Mouse (Mus musculus) embryonic fibroblast, embryonic 13.5 days (primary cell): ENCODE results near the gene Rap1b. TPM values are rescaled to one million over a fixed set of nuclear protein-coding genes. Genes with fewer than 3 reads are reported as not detected.

Experiments
- H3K27ac ChIP-seq: 2 replicates; pipeline ENCODE4 v1.5.1; 2012; ENCODE audit warnings: low read length, control low read depth, inconsistent platforms; ENCODE audit not compliant: insufficient read depth
- H3K4me1 ChIP-seq: 2 replicates; pipeline ENCODE4 v1.6.1; 2011; ENCODE audit warnings: low read length; ENCODE audit not compliant: control insufficient read depth, insufficient read depth
- H3K4me3 ChIP-seq: 2 replicates; pipeline ENCODE4 v1.5.1; 2011; ENCODE audit warnings: mild to moderate bottlenecking, control low read depth, low read length; ENCODE audit not compliant: insufficient read depth
- CTCF ChIP-seq: IDR thresholded peaks from 2 replicates; pipeline ENCODE4 v1.5.1; 2011; ENCODE audit warnings: mild to moderate bottlenecking, control low read depth, low read length, moderate library complexity, borderline replicate concordance; ENCODE audit not compliant: insufficient read depth
- POLR2A ChIP-seq: IDR thresholded peaks from 2 replicates; pipeline ENCODE4 v1.6.1; 2011; ENCODE audit warnings: low read depth, mild to moderate bottlenecking, control low read depth, low read length, moderate library complexity
- polyA plus RNA-seq: library from polyadenylated mRNA; stranded (reverse); fragments of >200 nt; gene quantifications from 2 replicates; pipeline ENCODE4 v1.2.4, GENCODE M21; 2011; ENCODE audit warnings: low read depth; ENCODE audit not compliant: missing spikeins, insufficient read length

Rap1b gene
- polyA plus RNA-seq, 1 experiment, result 209 TPM

DNA sequence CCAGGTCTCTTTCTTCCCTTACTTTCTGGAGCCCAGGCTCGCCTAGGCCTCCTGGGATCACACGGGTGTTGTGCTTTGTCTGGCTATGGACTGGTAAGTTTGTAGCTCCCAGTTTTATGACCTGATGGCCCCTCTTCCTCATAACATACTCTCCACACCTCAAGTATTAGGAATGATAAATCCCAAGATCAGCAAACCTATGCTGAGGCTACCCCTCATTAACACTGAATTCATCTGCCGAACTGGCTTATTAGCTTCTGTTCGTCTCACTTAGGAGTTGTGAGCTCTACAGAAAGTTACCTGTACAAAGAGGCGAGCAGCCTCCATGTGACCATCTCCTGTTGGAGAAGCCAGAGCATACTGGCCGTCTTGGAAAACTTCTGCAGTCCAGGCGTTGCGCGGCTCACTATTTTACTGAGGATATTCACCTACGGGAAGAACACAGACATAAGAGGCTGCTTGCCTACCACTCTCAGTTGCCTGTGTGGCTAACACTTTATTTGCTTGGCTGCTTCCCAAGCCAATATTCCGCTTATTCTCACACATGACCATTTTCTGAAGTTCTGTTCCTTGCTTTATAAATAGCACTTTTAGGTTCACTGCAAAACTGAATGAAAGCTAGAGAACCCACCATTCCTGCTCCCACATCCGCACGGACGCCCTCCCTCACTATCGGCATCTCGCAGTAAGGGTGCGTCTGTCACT lies 64.7 kb downstream of the Rap1b start:
- Histone ChIP-seq H3K4me3 (no peak overlapping the region), H3K27ac (no peak overlapping the region), H3K4me1 (no peaks in the 10 kb centered on the region)
- no peak for TF ChIP-seq CTCF
- no peak for TF ChIP-seq POLR2A

DNA sequence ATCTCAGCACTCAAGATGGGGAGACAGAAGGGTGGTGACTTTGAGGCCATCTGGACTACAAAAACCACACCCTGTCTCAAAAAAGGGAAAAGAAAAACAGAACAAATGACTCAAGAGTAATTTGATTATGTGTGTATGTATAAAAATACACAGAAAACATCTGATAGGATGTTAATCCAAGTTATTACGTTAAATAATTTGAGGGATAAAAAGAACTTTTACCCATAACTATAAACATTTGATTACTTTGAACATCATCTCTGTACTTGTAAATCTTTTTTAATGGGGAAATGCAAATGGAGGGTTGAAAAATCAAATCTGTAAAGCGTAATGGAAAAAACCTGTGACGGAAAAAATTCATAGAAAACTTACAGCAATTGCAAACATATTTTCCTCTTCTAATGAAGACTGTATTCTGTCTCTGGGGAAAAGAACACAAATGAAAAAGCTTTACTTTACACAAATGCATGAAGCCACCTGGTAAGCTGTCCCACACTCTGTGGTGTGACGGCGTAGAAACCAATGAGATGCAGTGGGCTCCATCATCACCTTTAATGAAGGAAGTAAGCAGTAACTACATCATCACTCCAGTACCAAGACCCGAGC lies 65.4 kb downstream of the Rap1b start:
- Histone ChIP-seq H3K27ac (no peak overlapping the region), H3K4me3 (no peak overlapping the region), H3K4me1 (no peaks in the 10 kb centered on the region)
- no peak for TF ChIP-seq CTCF
- no peak for TF ChIP-seq POLR2A

DNA sequence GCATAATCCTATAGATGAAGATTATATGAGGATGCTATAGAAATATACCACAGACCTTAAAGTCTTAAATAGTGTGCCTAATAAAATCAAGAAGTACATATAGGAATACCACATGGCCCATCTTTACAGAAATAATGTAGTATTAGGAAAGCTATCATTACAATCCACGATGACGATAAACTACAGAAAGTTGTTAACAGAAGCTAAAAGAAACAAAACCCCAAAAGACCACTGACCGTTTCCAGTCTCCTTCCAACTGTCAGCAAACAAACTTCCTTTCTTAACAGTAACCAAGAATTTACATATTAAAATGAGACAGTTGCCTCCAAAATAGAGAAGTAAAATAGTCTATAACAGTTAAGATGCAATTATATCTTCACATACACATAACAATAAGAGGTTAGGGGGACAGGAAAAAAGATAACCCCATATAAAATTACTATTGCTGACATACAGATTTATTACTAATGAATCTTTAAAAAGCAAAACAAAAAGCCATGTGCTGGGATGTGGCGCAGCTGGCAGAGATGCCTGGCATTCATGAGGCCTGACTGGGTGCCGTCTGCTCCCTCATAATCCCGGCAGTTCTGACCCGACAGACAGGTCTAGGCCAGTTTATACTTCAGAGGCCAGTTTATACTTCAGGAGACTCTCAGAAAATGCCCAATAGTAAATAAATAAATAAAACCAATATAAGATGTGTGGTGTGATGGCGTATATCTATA lies 66.1 kb downstream of the Rap1b start:
- H3K4me1 ChIP-seq, result no peaks in the 10 kb centered on the region
- no peak for TF ChIP-seq POLR2A
- TF ChIP-seq CTCF, result no peak
- H3K27ac ChIP-seq, result no peak overlapping the region
- no peak overlapping the region for H3K4me3 ChIP-seq

DNA sequence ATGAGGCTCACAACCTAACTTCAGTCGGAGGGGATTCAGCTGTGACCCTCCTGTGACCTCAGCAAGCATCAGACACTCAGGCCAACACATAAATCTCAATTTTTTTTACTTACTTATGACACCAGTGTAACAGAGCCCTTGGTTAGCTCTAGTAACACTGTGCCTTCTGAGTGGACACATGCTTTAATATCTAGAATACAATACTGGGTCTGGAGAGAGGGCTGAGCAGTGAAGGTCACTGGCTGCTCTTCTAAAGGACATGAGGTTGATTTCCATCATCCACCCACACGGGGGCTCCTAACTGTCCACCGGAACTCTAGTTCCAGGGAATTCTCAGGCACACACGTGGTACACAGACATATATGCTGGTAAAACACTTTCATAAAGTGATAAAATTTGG lies 66.9 kb downstream of the Rap1b start:
- H3K4me1 ChIP-seq, result no peaks in the 10 kb centered on the region
- TF ChIP-seq CTCF (no peak), POLR2A (no peak)
- no peak overlapping the region for H3K27ac ChIP-seq
- H3K4me3 ChIP-seq, result no peak overlapping the region

DNA sequence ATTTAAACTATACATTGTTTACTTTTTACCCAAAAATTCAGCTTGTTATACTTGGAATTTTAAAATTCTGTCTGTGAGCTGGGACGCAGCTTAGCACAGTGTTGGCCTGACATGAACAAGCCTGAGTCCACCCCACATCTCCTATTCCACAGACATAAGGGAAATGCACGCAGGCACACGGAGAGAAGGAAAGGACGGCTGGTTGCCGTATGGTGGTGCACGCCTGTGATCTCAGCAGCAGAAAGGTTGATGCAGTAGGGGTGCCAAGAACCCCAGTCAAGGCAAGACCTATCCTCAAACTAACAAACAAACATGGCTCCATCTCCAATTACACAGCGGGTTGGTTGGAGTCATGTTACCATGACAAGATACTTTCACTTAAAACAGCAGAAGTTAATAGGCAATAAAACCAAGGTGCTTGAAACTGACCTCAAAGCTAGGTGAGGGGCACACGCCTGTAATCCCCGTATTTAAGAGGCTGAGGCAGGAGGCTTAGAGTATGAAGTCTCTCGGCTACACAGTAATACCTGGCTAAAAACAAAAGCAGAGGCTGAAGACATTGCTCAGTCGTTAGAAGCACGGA lies 67.4 kb downstream of the Rap1b start:
- TF ChIP-seq POLR2A, result no peak
- TF ChIP-seq CTCF, result no peak
- no peak overlapping the region for H3K4me3 ChIP-seq
- no peak overlapping the region for H3K27ac ChIP-seq
- H3K4me1 ChIP-seq, result no peaks in the 10 kb centered on the region

DNA sequence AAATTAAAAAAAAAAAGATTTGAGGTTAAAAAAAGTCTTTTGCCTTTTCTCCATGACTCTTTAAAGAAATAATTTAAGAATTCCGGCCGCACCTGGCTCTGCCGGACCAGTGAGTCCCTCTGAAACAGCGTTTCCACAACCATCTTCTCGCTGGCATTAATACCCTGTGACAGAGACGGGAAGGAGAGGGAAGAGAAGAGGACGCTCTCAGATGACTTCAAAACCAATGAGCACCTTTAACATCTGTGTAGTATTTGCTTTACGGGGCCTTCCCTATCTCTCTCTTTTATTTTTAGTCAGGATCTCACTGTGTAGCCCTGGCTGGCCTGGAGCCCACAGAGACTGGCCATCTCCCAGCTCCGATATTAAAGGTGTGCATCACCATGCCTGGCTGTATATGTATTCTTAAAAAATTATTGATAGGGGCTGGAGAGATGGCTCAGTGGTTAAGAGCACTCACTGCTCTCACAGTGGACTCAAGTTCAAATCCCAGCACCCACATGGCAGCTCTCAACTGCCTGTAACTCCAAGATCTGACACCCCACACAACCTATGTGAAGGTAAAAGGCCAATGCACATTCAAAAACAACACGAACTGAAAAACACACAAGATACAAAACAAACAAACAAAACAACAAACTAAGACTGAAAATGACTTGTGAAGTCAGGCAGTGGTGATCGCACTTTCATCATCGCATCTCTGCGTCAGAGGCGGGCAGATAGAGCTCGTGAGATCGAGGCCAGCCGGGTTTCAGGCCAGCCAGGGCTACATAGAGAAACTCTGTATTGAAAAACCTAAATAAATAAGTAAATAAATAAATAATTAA lies 68.1 kb downstream of the Rap1b start:
- TF ChIP-seq CTCF (no peak), POLR2A (no peak)
- Histone ChIP-seq H3K4me1 (no peaks in the 10 kb centered on the region), H3K4me3 (no peak overlapping the region), H3K27ac (no peak overlapping the region)

DNA sequence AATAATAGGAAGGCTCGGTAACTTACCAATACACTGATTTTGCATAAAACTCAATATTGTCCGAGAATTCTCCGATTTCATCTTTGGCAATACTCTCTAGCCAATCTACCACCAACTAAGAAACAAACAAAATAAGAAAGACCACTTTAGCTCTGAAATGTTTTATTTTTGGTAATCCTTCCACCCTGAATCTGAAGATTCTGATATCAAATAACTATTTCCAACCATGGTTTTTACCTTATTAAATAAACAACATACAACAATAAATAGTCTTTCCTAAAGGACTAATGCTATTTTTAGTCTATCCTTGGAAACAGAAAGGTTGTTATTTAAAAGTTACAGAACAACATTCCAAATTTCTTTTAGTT lies 68.7 kb downstream of the Rap1b start:
- Histone ChIP-seq H3K4me1 (no peaks in the 10 kb centered on the region), H3K4me3 (no peak overlapping the region), H3K27ac (no peak overlapping the region)
- TF ChIP-seq POLR2A (no peak), CTCF (no peak)

DNA sequence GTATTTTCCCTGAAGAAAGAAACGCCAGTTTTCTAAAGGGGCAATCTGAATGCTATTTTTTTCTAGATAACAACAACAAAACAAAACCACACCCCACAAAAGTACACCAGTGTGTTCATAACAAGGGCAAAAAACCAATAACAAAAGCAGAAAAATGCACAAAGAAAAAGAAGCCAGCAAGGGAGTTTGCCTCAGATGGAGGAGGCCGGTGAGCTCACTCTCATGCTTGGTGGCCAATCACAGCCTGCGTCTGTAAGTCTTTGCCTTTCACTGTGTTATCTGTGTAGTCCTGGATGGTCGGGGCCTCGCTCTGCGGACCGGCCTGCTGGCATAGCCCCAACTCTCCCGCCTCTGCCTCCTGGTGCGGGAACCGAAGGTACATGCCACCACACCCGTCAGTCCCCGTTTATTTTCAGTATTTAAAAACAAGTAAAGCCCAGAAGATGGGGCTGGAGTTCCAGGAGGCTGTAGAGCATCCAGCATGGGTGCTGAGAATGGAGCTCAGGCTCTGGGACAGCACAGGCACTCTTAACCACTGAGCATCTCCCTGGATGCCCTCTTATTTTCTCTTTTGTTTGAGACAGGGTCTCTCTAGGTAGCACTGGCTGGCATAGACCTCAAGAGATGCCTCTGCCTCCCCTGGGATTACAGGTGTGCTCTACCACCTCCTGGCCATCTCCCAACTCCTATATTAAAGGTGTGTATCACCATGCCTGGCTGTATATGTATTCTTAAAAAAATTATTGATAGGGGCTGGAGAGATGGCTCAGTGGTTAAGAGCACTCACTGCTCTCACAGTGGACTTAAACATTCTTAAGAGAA lies 69.3 kb downstream of the Rap1b start:
- TF ChIP-seq POLR2A (no peak), CTCF (no peak)
- no peak overlapping the region for H3K27ac ChIP-seq
- no peak overlapping the region for H3K4me3 ChIP-seq
- H3K4me1 ChIP-seq, result no peaks in the 10 kb centered on the region
